Mouse (Mus musculus): ENCODE data around the gene Large2. TPM values are rescaled to one million over a fixed set of nuclear protein-coding genes. Genes with fewer than 3 reads are reported as not detected.

The Large2 gene
- polyA plus RNA-seq, 1 experiment from 2014 or later: 2.2 TPM

- Histone ChIP-seq H3K4me2 (ENCODE audit: low read depth, low read length) (no peak overlapping the region), H3K27me3 (ENCODE audit: control insufficient read depth, insufficient read depth, low read length) (no peaks in the 10 kb centered on the region), H3K4me3 (ENCODE audit: low read depth, low read length) (no peak overlapping the region), H3K9me3 (ENCODE audit: control insufficient read depth, low read length) (no peaks in the 10 kb centered on the region), H3K4me1 (ENCODE audit: control insufficient read depth, insufficient read depth, low read length) (no peaks in the 10 kb centered on the region), H3K36me3 (ENCODE audit: control insufficient read depth, insufficient read depth, low read length) (peaks cover 32% of the 10 kb centered on the region), H3K9ac (replicated peaks; ENCODE audit: low read depth, low read length) (no peak overlapping the region), H3K27ac (ENCODE audit: low read depth, low read length) (no peak overlapping the region)
- ATAC-seq (ENCODE audit: low read depth): no peak
- 92% methylated on average over 2 of the region's 2 CpGs for WGBS
These were observed 15.4 kb downstream of the Large2 start for GRCm38 (mm10) chr2:92359301-92359700.

- Histone ChIP-seq H3K9me3 (ENCODE audit: control insufficient read depth, low read length) (no peaks in the 10 kb centered on the region), H3K4me2 (ENCODE audit: low read depth, low read length) (no peak overlapping the region), H3K36me3 (ENCODE audit: control insufficient read depth, insufficient read depth, low read length) (peaks cover 34% of the 10 kb centered on the region), H3K27me3 (ENCODE audit: control insufficient read depth, insufficient read depth, low read length) (no peaks in the 10 kb centered on the region), H3K27ac (ENCODE audit: low read depth, low read length) (no peak overlapping the region), H3K4me1 (ENCODE audit: control insufficient read depth, insufficient read depth, low read length) (no peaks in the 10 kb centered on the region), H3K9ac (replicated peaks; ENCODE audit: low read depth, low read length) (no peak overlapping the region), H3K4me3 (ENCODE audit: low read depth, low read length) (no peak overlapping the region)
- no peak for ATAC-seq (ENCODE audit: low read depth)
- WGBS: 76% methylated on average over 6 of the region's 6 CpGs
These were observed 20.4 kb downstream of the Large2 start for GRCm38 (mm10) chr2:92354224-92354623.

GRCm38 (mm10) chr2:92353402-92353801, 21.3 kb downstream of the Large2 start:
- 50% methylated on average over 5 of the region's 5 CpGs for WGBS
- H3K9me3 ChIP-seq (ENCODE audit: control insufficient read depth, low read length): no peaks in the 10 kb centered on the region
- H3K36me3 ChIP-seq (ENCODE audit: control insufficient read depth, insufficient read depth, low read length): peaks cover 26% of the 10 kb centered on the region
- no peak for ATAC-seq (ENCODE audit: low read depth)
- no peak overlapping the region for H3K27ac ChIP-seq (ENCODE audit: low read depth, low read length)
- no peaks in the 10 kb centered on the region for H3K4me1 ChIP-seq (ENCODE audit: control insufficient read depth, insufficient read depth, low read length)
- no peak overlapping the region for H3K4me2 ChIP-seq (ENCODE audit: low read depth, low read length)
- H3K4me3 ChIP-seq (ENCODE audit: low read depth, low read length): no peak overlapping the region
- no peak overlapping the region for H3K9ac ChIP-seq (replicated peaks; ENCODE audit: low read depth, low read length)
- no peaks in the 10 kb centered on the region for H3K27me3 ChIP-seq (ENCODE audit: control insufficient read depth, insufficient read depth, low read length)

GRCm38 (mm10) chr2:92350686-92351085, 24.0 kb downstream of the Large2 start:
- 80% methylated on average over 5 of the region's 5 CpGs for WGBS
- Histone ChIP-seq H3K4me2 (ENCODE audit: low read depth, low read length) (no peak overlapping the region), H3K27me3 (ENCODE audit: control insufficient read depth, insufficient read depth, low read length) (no peaks in the 10 kb centered on the region), H3K4me3 (ENCODE audit: low read depth, low read length) (no peak overlapping the region), H3K4me1 (ENCODE audit: control insufficient read depth, insufficient read depth, low read length) (no peaks in the 10 kb centered on the region), H3K9ac (replicated peaks; ENCODE audit: low read depth, low read length) (no peak overlapping the region), H3K36me3 (ENCODE audit: control insufficient read depth, insufficient read depth, low read length) (peaks cover 17% of the 10 kb centered on the region), H3K9me3 (ENCODE audit: control insufficient read depth, low read length) (no peaks in the 10 kb centered on the region), H3K27ac (ENCODE audit: low read depth, low read length) (no peak overlapping the region)
- no peak for ATAC-seq (ENCODE audit: low read depth)

GRCm38 (mm10) chr2:92349589-92350425, 24.9 kb downstream of the Large2 start:
- Histone ChIP-seq H3K4me1 (ENCODE audit: control insufficient read depth, insufficient read depth, low read length) (no peaks in the 10 kb centered on the region), H3K4me3 (ENCODE audit: low read depth, low read length) (no peak overlapping the region), H3K27me3 (ENCODE audit: control insufficient read depth, insufficient read depth, low read length) (no peaks in the 10 kb centered on the region), H3K9me3 (ENCODE audit: control insufficient read depth, low read length) (no peaks in the 10 kb centered on the region), H3K4me2 (ENCODE audit: low read depth, low read length) (no peak overlapping the region), H3K27ac (ENCODE audit: low read depth, low read length) (peak overlapping the region; percentile 46), H3K36me3 (ENCODE audit: control insufficient read depth, insufficient read depth, low read length) (peaks cover 23% of the 10 kb centered on the region), H3K9ac (replicated peaks; ENCODE audit: low read depth, low read length) (no peak overlapping the region)
- no peak for ATAC-seq (ENCODE audit: low read depth)
- WGBS: 78% methylated on average over 6 of the region's 6 CpGs

- Histone ChIP-seq H3K9ac (replicated peaks; ENCODE audit: low read depth, low read length) (no peak overlapping the region), H3K4me3 (ENCODE audit: low read depth, low read length) (no peak overlapping the region), H3K27ac (ENCODE audit: low read depth, low read length) (no peak overlapping the region), H3K27me3 (ENCODE audit: control insufficient read depth, insufficient read depth, low read length) (no peaks in the 10 kb centered on the region), H3K9me3 (ENCODE audit: control insufficient read depth, low read length) (no peaks in the 10 kb centered on the region), H3K4me2 (ENCODE audit: low read depth, low read length) (no peak overlapping the region), H3K36me3 (ENCODE audit: control insufficient read depth, insufficient read depth, low read length) (peaks cover 28% of the 10 kb centered on the region), H3K4me1 (ENCODE audit: control insufficient read depth, insufficient read depth, low read length) (no peaks in the 10 kb centered on the region)
- WGBS: 90% methylated on average over 2 of the region's 2 CpGs
- no peak for ATAC-seq (ENCODE audit: low read depth)
These were observed 27.5 kb downstream of the Large2 start for GRCm38 (mm10) chr2:92347191-92347590.

GRCm38 (mm10) chr2:92342418-92342817, 32.3 kb downstream of the Large2 start:
- H3K27ac ChIP-seq (ENCODE audit: low read depth, low read length): no peak overlapping the region

GRCm38 (mm10) chr2:92331871-92332270, 42.8 kb downstream of the Large2 start:
- Histone ChIP-seq H3K36me3 (ENCODE audit: control insufficient read depth, insufficient read depth, low read length) (peaks cover 21% of the 10 kb centered on the region), H3K27me3 (ENCODE audit: control insufficient read depth, insufficient read depth, low read length) (no peaks in the 10 kb centered on the region), H3K9me3 (ENCODE audit: control insufficient read depth, low read length) (no peaks in the 10 kb centered on the region), H3K4me2 (ENCODE audit: low read depth, low read length) (no peak overlapping the region), H3K27ac (ENCODE audit: low read depth, low read length) (no peak overlapping the region), H3K9ac (replicated peaks; ENCODE audit: low read depth, low read length) (no peak overlapping the region), H3K4me3 (ENCODE audit: low read depth, low read length) (no peak overlapping the region), H3K4me1 (ENCODE audit: control insufficient read depth, insufficient read depth, low read length) (no peaks in the 10 kb centered on the region)
- WGBS: 88% methylated on average over 2 of the region's 2 CpGs
- ATAC-seq (ENCODE audit: low read depth): no peak

More at GRCm38 (mm10) chr2:92342418-92342817, 32.3 kb downstream of the Large2 start:
- Histone ChIP-seq H3K27me3 (ENCODE audit: control insufficient read depth, insufficient read depth, low read length) (no peaks in the 10 kb centered on the region), H3K9me3 (ENCODE audit: control insufficient read depth, low read length) (no peaks in the 10 kb centered on the region), H3K9ac (replicated peaks; ENCODE audit: low read depth, low read length) (no peak overlapping the region), H3K4me1 (ENCODE audit: control insufficient read depth, insufficient read depth, low read length) (no peaks in the 10 kb centered on the region), H3K4me3 (ENCODE audit: low read depth, low read length) (no peak overlapping the region), H3K4me2 (ENCODE audit: low read depth, low read length) (no peak overlapping the region), H3K36me3 (ENCODE audit: control insufficient read depth, insufficient read depth, low read length) (peaks cover 21% of the 10 kb centered on the region; the same call in 1 of the 2 replicates)
- ATAC-seq (ENCODE audit: low read depth): no peak

GRCm38 (mm10) chr2:92331410-92331809, 43.3 kb downstream of the Large2 start:
- no peak overlapping the region for H3K9ac ChIP-seq (replicated peaks; ENCODE audit: low read depth, low read length)
- ATAC-seq (ENCODE audit: low read depth): no peak
- 74% methylated on average over 2 of the region's 2 CpGs for WGBS
- no peaks in the 10 kb centered on the region for H3K27me3 ChIP-seq (ENCODE audit: control insufficient read depth, insufficient read depth, low read length)
- H3K4me2 ChIP-seq (ENCODE audit: low read depth, low read length): no peak overlapping the region
- peaks cover 21% of the 10 kb centered on the region for H3K36me3 ChIP-seq (ENCODE audit: control insufficient read depth, insufficient read depth, low read length)
- H3K9me3 ChIP-seq (ENCODE audit: control insufficient read depth, low read length): no peaks in the 10 kb centered on the region
- H3K27ac ChIP-seq (ENCODE audit: low read depth, low read length): no peak overlapping the region
- no peaks in the 10 kb centered on the region for H3K4me1 ChIP-seq (ENCODE audit: control insufficient read depth, insufficient read depth, low read length)
- no peak overlapping the region for H3K4me3 ChIP-seq (ENCODE audit: low read depth, low read length)

Measured in neural tube, embryonic 14.5 days (tissue).